Mouse (Mus musculus): ENCODE measurements around the gene Ankrd24. TPM values are rescaled to one million over a fixed set of nuclear protein-coding genes. Genes with fewer than 3 reads are reported as not detected.
A peak's percentile ranks its signal among the peaks of the same experiment; 100 is the strongest.
"Not testable (repeated sequence)": the region's sequence is repeated elsewhere in the genome, so short reads cannot be mapped to it uniquely, and the experiment has no call there.

Ankrd24 gene
- total RNA-seq, 2 experiments from 2014 or later, result 31.6 to 41.0 TPM

DNA sequence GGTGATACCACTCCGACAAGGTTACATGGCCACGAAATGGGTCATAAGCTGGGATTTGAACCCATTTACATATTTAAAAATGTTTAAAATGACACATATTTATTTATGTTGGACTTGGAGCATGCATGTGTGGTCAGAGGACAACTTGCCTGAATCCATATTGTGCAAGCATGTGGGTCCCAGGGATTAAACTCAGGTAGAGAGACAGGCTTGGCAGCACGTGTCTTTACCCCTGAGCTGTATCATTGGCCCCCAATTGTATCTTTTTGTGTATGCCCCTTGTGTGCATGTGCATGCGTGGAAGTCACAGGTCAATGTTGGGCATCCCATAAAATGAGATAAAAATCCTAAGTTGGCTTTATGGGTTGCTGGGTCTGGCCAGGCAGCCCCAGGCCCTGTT, 17.1 kb downstream of the Ankrd24 start:
- no peak for DNase-seq

DNA sequence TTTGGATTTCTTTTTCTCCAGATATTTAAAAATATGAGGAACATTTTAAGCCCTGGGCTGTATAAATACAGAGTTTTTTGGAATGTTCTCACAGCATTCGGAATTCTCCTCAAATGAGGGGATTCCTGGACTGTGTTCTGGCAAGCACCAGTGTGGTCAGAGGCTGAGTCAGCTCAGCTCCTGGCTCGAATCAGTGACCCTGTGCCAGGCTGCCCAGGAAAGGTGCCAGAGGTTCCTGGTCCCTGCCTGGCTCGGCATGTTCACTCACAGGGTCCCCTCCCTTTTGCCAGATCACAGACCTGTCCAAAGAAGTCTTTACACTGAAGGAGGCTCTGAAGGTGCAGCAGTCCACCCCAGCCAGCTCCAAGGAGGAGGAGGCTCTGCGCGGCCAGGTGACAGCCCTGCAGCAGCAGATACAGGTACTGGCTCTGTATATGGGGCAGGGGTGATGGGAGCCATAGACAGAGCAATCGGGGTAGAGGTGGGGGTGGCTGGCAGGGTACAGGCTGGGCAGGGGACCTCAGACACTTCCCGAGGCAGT, 17.7 kb downstream of the Ankrd24 start:
- DNase-seq, result no peak

DNA sequence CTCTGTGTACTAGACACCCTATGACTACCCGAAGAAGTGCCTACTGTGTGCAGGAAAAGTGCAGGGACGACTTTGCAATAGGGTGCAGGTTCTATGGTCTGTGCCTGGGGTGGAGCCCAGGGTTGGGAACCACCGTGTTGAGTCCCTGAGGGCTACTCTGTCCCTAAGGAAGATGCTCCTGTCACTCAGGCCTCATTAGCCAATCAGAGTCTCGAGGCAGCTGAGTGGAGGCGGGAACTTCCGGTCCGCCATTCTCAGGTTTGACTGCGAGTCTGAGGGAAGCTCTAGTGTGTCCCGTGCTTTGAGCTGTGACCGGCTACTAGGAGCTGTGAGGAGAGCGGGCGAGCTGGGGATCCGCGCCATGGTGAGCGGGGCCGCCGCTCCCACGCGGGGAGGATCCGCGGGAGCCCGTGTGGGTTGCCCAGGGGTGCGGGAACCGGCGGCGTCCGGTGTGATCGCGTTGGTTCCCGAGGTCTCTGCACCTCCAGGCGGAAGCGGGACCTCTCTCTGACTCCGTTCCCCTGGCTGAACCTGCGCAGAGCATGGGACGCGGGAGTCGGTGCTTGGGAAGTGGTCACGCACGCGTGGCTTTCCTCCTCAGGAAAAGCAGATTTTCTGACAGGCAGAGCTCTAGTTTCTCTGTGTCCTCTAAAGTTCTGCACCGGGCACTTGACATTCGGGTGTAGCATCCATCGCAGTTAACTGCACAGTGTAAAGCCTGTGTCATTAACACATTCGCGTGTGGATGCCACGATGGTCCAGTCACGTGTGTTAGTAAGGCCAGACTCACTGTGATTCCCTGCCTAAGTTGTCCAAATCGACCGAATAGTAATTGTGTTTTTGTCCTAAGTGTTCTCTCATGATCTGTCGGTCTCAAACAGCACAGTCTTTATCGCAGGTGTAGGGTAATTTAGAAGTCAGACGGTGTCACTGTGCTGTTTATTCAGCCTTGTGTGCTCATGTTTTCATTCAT, 20.7 kb downstream of the Ankrd24 start, which contains the start of gene Gm10778:
Gene Gm10778 (plus strand): TSS at position 257 of the 973 bp plus-strand sequence.
- peak; percentile 81 to 82 for DNase-seq

DNA sequence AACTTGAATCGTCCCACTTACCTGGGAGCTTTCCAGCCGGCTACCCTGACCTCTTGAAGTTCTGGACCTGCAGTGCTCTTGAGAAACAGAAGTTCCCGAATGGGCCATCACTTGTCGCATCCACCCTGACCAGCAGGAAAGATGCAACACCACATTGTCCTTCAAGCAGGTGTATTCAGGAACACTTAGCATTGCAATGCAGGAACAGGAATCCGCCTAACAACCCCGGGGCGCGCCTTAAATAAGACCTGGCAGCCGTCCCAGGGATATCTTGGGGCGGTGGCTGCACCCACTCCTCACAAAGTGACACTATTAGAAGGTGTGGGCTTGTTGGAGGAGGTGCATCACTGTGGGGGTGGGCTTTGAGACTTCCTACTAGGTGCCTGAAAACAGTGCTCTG, 26.8 kb downstream of the Ankrd24 start:
- no peak for DNase-seq

DNA sequence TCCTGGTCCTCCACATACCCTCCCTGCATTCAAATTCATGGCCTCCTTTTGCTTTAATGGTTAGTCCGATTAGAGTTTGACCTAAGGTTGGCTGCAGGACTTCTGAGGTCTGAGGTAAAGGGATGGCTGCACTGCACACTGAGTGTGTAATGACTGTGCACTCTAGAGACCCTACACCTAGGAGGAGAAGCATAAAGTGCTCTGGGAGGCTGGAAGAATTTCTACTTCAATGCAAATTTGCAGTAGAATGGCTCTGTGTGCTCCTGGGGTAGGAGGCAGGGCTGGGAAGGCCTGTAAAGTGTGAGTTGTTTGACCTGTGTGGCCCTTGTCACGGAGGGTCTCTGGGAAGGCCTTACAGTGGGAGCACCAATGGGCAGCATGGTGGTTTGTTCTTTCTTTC, 27.8 kb downstream of the Ankrd24 start:
- no peak for DNase-seq

DNA sequence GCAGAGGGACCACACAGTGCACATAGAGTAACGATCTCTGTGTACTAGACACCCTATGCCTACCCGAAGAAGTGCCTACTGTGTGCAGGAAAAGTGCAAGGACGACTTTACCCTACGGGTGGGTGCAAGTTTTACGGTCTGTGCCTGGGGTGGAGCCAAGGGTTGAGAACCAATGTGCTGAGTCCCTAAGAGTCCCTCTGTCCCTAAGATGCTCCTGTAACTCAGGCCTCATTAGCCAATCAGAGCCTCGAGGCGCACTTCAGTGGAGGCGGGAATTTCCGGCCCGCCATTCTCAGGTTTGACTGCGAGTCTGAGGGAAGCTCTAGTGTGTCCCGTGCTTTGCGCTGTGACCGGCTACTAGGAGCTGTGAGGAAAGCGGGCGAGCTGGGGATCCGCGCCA, 58.8 kb downstream of the Ankrd24 start:
- not testable (repeated sequence) for DNase-seq

Other genes starting within 250 kb of the Ankrd24 start
- gene Dohh, start 244.1 kb upstream of the Ankrd24 start, total RNA-seq (2021), result 10 to 100 TPM; 72.5 to 76.9 TPM
- 1 to 10 TPM; 4.0 to 6.6 TPM for gene Gm48551, start 244.1 kb upstream of the Ankrd24 start, total RNA-seq (2021)
- gene Gm48552, start 239.5 kb upstream of the Ankrd24 start, total RNA-seq (2021), result 1 to 10 TPM; 4.5 to 7.1 TPM
- 1 to 10 TPM; 1.6 to 1.7 TPM for gene Smim24, start 235.5 kb upstream of the Ankrd24 start, total RNA-seq (2021)
- gene Nfic, start 172.9 kb upstream of the Ankrd24 start, total RNA-seq (2021), result 10 to 100 TPM; 55.3 to 55.8 TPM
- gene Celf5, start 145.8 kb upstream of the Ankrd24 start, total RNA-seq (2021), result 100 to 1,000 TPM; 273 to 281 TPM
- gene Ncln, start 132.1 kb upstream of the Ankrd24 start, total RNA-seq (2021), result 10 to 100 TPM; 77.1 to 90.0 TPM
- gene S1pr4, start 128.4 kb upstream of the Ankrd24 start, total RNA-seq (2021), result under 1 TPM; 0.40 to 0.65 TPM
- gene Gna15, start 104.3 kb upstream of the Ankrd24 start, total RNA-seq (2021), result 1 to 10 TPM; 3.0 to 3.4 TPM
- gene Gna11, start 83.3 kb upstream of the Ankrd24 start, total RNA-seq (2021), result 100 to 1,000 TPM; 113 to 117 TPM
- gene Aes, start 69.1 kb upstream of the Ankrd24 start, total RNA-seq (2021), result 100 to 1,000 TPM; 667 to 720 TPM
- 10 to 100 TPM; 33.2 to 33.9 TPM for gene Tle2, start 54.0 kb upstream of the Ankrd24 start, total RNA-seq (2021)
- 1 to 10 TPM; 1.3 to 3.0 TPM for gene Tle6, start 27.5 kb upstream of the Ankrd24 start, total RNA-seq (2021)
- gene BC025920, start 22.3 kb upstream of the Ankrd24 start, total RNA-seq (2021), result 1 to 10 TPM; 3.6 to 3.9 TPM
- gene Sirt6, start 743 bp upstream of the Ankrd24 start, total RNA-seq (2021), result 10 to 100 TPM; 26.2 to 27.9 TPM
- 1 to 10 TPM; 3.8 to 4.9 TPM for gene Gm10778, start 20.5 kb downstream of the Ankrd24 start, total RNA-seq (2021)
- gene Zfp433, start 76.3 kb downstream of the Ankrd24 start, total RNA-seq (2021), result 1 to 10 TPM; 7.8 to 9.1 TPM
- gene Gm3055, start 142.6 kb downstream of the Ankrd24 start, total RNA-seq (2021), result 10 to 100 TPM; 10.3 to 11.3 TPM
- gene Gm4767, start 183.6 kb downstream of the Ankrd24 start, total RNA-seq (2021), result 1 to 10 TPM; 2.6 to 3.8 TPM
- 1 to 10 TPM; 3.0 to 3.7 TPM for gene Gm32687, start 235.4 kb downstream of the Ankrd24 start, total RNA-seq (2021)

Measured in layer of hippocampus, postnatal 36 days (tissue).